Mouse (Mus musculus): ENCODE data around the gene Fam3a.
"Not testable (repeated sequence)": the region's sequence is repeated elsewhere in the genome, so short reads cannot be mapped to it uniquely, and the experiment has no call there.

The Fam3a gene

GRCm38 (mm10) chrX:74392535-74393443, at the start of gene Fam3a, which contains the start of gene Ikbkg:
Fam3a (minus strand) TSS chrX:74393272.
Ikbkg (plus strand) TSS chrX:74393290.
- peak; percentile 74 for DNase-seq

- peak; percentile 55 for DNase-seq
Measured at GRCm38 (mm10) chrX:74429290-74429821, 36.3 kb upstream of the Fam3a start.

- peak; percentile 84 for DNase-seq
Measured at GRCm38 (mm10) chrX:74428826-74429276, 35.8 kb upstream of the Fam3a start, which contains the start of gene G6pdx. G6pdx (minus strand) TSS chrX:74429194.

GRCm38 (mm10) chrX:74428146-74428825, 35.2 kb upstream of the Fam3a start:
- DNase-seq: no peak

- DNase-seq: no peak
Measured at GRCm38 (mm10) chrX:74427116-74427515, 34.0 kb upstream of the Fam3a start.

GRCm38 (mm10) chrX:74426256-74426655, 33.2 kb upstream of the Fam3a start:
- no peak for DNase-seq

GRCm38 (mm10) chrX:74425195-74425594, 32.1 kb upstream of the Fam3a start:
- DNase-seq: no peak

- DNase-seq: no peak
Measured at GRCm38 (mm10) chrX:74424443-74424842, 31.4 kb upstream of the Fam3a start.

GRCm38 (mm10) chrX:74413377-74413776, 20.3 kb upstream of the Fam3a start:
- peak; percentile 66 for DNase-seq

GRCm38 (mm10) chrX:74408340-74408739, 15.3 kb upstream of the Fam3a start:
- no peak for DNase-seq

- no peak for DNase-seq
Measured at GRCm38 (mm10) chrX:74400136-74400535, 7.1 kb upstream of the Fam3a start.

GRCm38 (mm10) chrX:74388153-74388552, 4.9 kb downstream of the Fam3a start:
- no peak for DNase-seq

- no peak for DNase-seq
Measured at GRCm38 (mm10) chrX:74384451-74384850, 8.6 kb downstream of the Fam3a start.

- peak; percentile 74 for DNase-seq
Measured at GRCm38 (mm10) chrX:74372888-74373549, 20.1 kb downstream of the Fam3a start, which contains the start of the genes Ubl4a and Slc10a3. Ubl4a (minus strand) TSS chrX:74373218. Slc10a3 (minus strand) TSS chrX:74373349.

- DNase-seq: peak; percentile 56
Measured at GRCm38 (mm10) chrX:74368209-74368909, 24.7 kb downstream of the Fam3a start.

GRCm38 (mm10) chrX:74367512-74367911, 25.6 kb downstream of the Fam3a start:
- no peak for DNase-seq

- no peak for DNase-seq
Measured at GRCm38 (mm10) chrX:74359171-74359570, 33.9 kb downstream of the Fam3a start.

- not testable (repeated sequence) for DNase-seq
Measured at GRCm38 (mm10) chrX:74357069-74357468, 36.0 kb downstream of the Fam3a start.

- DNase-seq: peak; percentile 74
Measured at GRCm38 (mm10) chrX:74353467-74353770, 39.7 kb downstream of the Fam3a start, which contains the start of gene Lage3. Lage3 (minus strand) TSS chrX:74353618.

- no peak for DNase-seq
Measured at GRCm38 (mm10) chrX:74352645-74353466, 40.2 kb downstream of the Fam3a start.
